Mouse (Mus musculus): ENCODE data around the gene Fcho2. TPM values are rescaled to one million over a fixed set of nuclear protein-coding genes. Genes with fewer than 3 reads are reported as not detected.
"Not testable (repeated sequence)": the region's sequence is repeated elsewhere in the genome, so short reads cannot be mapped to it uniquely, and the experiment has no call there.

Gene Fcho2
- polyA plus RNA-seq, 1 experiment: 7.8 TPM

- DNase-seq (ENCODE audit: low read depth in 1 of 2, low spot score in 2 of 2): no peak
- TF ChIP-seq POLR2A (IDR thresholded peaks at IDR 0.05; ENCODE audit: low read depth, low read length): no peak
- no peak for TF ChIP-seq CTCF (IDR thresholded peaks at IDR 0.05; ENCODE audit: extremely low read depth, insufficient read depth, insufficient read length, insufficient replicate concordance)
- no peak overlapping the region for H3K27ac ChIP-seq (ENCODE audit: insufficient read depth, low read length)
- H3K4me1 ChIP-seq (ENCODE audit: control insufficient read depth, insufficient read depth, insufficient read length): peaks cover 3% of the 10 kb centered on the region; the same call in 1 of the 2 replicates
- peaks cover 1% of the 10 kb centered on the region; the same call in 1 of the 2 replicates for H3K36me3 ChIP-seq (ENCODE audit: control insufficient read depth, insufficient read depth, low read length)
- H3K27me3 ChIP-seq (ENCODE audit: control insufficient read depth, insufficient read depth, low read length): no peaks in the 10 kb centered on the region
- H3K4me3 ChIP-seq (ENCODE audit: extremely low read depth, insufficient read depth, insufficient read length): no peak overlapping the region
- 67% methylated on average over 1 of the region's 1 CpGs for WGBS
Measured at GRCm38 (mm10) chr13:98834199-98834598, 18.9 kb upstream of the Fcho2 start.

GRCm38 (mm10) chr13:98832451-98833450, 17.5 kb upstream of the Fcho2 start:
- WGBS: 49% methylated on average over 10 of the region's 10 CpGs
- Histone ChIP-seq H3K4me3 (ENCODE audit: extremely low read depth, insufficient read depth, insufficient read length) (no peak overlapping the region), H3K27me3 (ENCODE audit: control insufficient read depth, insufficient read depth, low read length) (no peaks in the 10 kb centered on the region), H3K36me3 (ENCODE audit: control insufficient read depth, insufficient read depth, low read length) (no peaks in the 10 kb centered on the region), H3K4me1 (ENCODE audit: control insufficient read depth, insufficient read depth, insufficient read length) (peaks cover 3% of the 10 kb centered on the region; the same call in 1 of the 2 replicates), H3K27ac (ENCODE audit: insufficient read depth, low read length) (peak overlapping the region; percentile 50)
- peak in 1 of 2 experiments; percentile 35 for DNase-seq (ENCODE audit: low read depth in 1 of 2, low spot score in 2 of 2)
- TF ChIP-seq POLR2A (IDR thresholded peaks at IDR 0.05; ENCODE audit: low read depth, low read length) (no peak), CTCF (IDR thresholded peaks at IDR 0.05; ENCODE audit: extremely low read depth, insufficient read depth, insufficient read length, insufficient replicate concordance) (no peak)

- not testable (repeated sequence) for H3K4me1 ChIP-seq (ENCODE audit: control insufficient read depth, insufficient read depth, insufficient read length); H3K27me3 ChIP-seq (ENCODE audit: control insufficient read depth, insufficient read depth, low read length); H3K27ac ChIP-seq (ENCODE audit: insufficient read depth, low read length); H3K4me3 ChIP-seq (ENCODE audit: extremely low read depth, insufficient read depth, insufficient read length); DNase-seq (ENCODE audit: low read depth in 1 of 2, low spot score in 2 of 2); H3K36me3 ChIP-seq (ENCODE audit: control insufficient read depth, insufficient read depth, low read length)
- 95% methylated on average over 6 of the region's 6 CpGs for WGBS
Measured at GRCm38 (mm10) chr13:98829026-98829425, 13.8 kb upstream of the Fcho2 start.

- Histone ChIP-seq H3K27me3 (ENCODE audit: control insufficient read depth, insufficient read depth, low read length) (no peaks in the 10 kb centered on the region), H3K4me3 (ENCODE audit: extremely low read depth, insufficient read depth, insufficient read length) (no peak overlapping the region), H3K27ac (ENCODE audit: insufficient read depth, low read length) (no peak overlapping the region), H3K4me1 (ENCODE audit: control insufficient read depth, insufficient read depth, insufficient read length) (no peaks in the 10 kb centered on the region), H3K36me3 (ENCODE audit: control insufficient read depth, insufficient read depth, low read length) (no peaks in the 10 kb centered on the region)
- TF ChIP-seq POLR2A (IDR thresholded peaks at IDR 0.05; ENCODE audit: low read depth, low read length): no peak
- no peak for TF ChIP-seq CTCF (IDR thresholded peaks at IDR 0.05; ENCODE audit: extremely low read depth, insufficient read depth, insufficient read length, insufficient replicate concordance)
- 88% methylated on average over 4 of the region's 4 CpGs for WGBS
- no peak for DNase-seq (ENCODE audit: low read depth in 1 of 2, low spot score in 2 of 2)
Measured at GRCm38 (mm10) chr13:98825574-98825973, 10.3 kb upstream of the Fcho2 start.

- Histone ChIP-seq H3K27ac (ENCODE audit: insufficient read depth, low read length) (no peak overlapping the region), H3K4me1 (ENCODE audit: control insufficient read depth, insufficient read depth, insufficient read length) (no peaks in the 10 kb centered on the region; the same call in 1 of the 2 replicates), H3K4me3 (ENCODE audit: extremely low read depth, insufficient read depth, insufficient read length) (no peak overlapping the region), H3K27me3 (ENCODE audit: control insufficient read depth, insufficient read depth, low read length) (no peaks in the 10 kb centered on the region), H3K36me3 (ENCODE audit: control insufficient read depth, insufficient read depth, low read length) (no peaks in the 10 kb centered on the region)
- TF ChIP-seq CTCF (IDR thresholded peaks at IDR 0.05; ENCODE audit: extremely low read depth, insufficient read depth, insufficient read length, insufficient replicate concordance) (no peak), POLR2A (IDR thresholded peaks at IDR 0.05; ENCODE audit: low read depth, low read length) (no peak)
- 60% methylated on average over 2 of the region's 2 CpGs for WGBS
- DNase-seq (ENCODE audit: low read depth in 1 of 2, low spot score in 2 of 2): no peak
Measured at GRCm38 (mm10) chr13:98819094-98819493, 3.8 kb upstream of the Fcho2 start.

GRCm38 (mm10) chr13:98818205-98818604, 3.0 kb upstream of the Fcho2 start:
- no peak overlapping the region for H3K4me3 ChIP-seq (ENCODE audit: extremely low read depth, insufficient read depth, insufficient read length)
- no peaks in the 10 kb centered on the region for H3K36me3 ChIP-seq (ENCODE audit: control insufficient read depth, insufficient read depth, low read length)
- WGBS: 89% methylated on average over 4 of the region's 4 CpGs
- H3K4me1 ChIP-seq (ENCODE audit: control insufficient read depth, insufficient read depth, insufficient read length): peaks cover 2% of the 10 kb centered on the region; the same call in 1 of the 2 replicates
- TF ChIP-seq CTCF (IDR thresholded peaks at IDR 0.05; ENCODE audit: extremely low read depth, insufficient read depth, insufficient read length, insufficient replicate concordance): no peak
- no peak for TF ChIP-seq POLR2A (IDR thresholded peaks at IDR 0.05; ENCODE audit: low read depth, low read length)
- H3K27ac ChIP-seq (ENCODE audit: insufficient read depth, low read length): no peak overlapping the region
- no peak for DNase-seq (ENCODE audit: low read depth in 1 of 2, low spot score in 2 of 2)
- H3K27me3 ChIP-seq (ENCODE audit: control insufficient read depth, insufficient read depth, low read length): no peaks in the 10 kb centered on the region

- Histone ChIP-seq H3K4me1 (ENCODE audit: control insufficient read depth, insufficient read depth, insufficient read length) (peaks cover 2% of the 10 kb centered on the region; the same call in 1 of the 2 replicates), H3K4me3 (ENCODE audit: extremely low read depth, insufficient read depth, insufficient read length) (no peak overlapping the region), H3K27ac (ENCODE audit: insufficient read depth, low read length) (no peak overlapping the region), H3K27me3 (ENCODE audit: control insufficient read depth, insufficient read depth, low read length) (no peaks in the 10 kb centered on the region), H3K36me3 (ENCODE audit: control insufficient read depth, insufficient read depth, low read length) (no peaks in the 10 kb centered on the region)
- WGBS: 82% methylated on average over 4 of the region's 4 CpGs
- no peak for TF ChIP-seq CTCF (IDR thresholded peaks at IDR 0.05; ENCODE audit: extremely low read depth, insufficient read depth, insufficient read length, insufficient replicate concordance)
- no peak for TF ChIP-seq POLR2A (IDR thresholded peaks at IDR 0.05; ENCODE audit: low read depth, low read length)
- no peak for DNase-seq (ENCODE audit: low read depth in 1 of 2, low spot score in 2 of 2)
Measured at GRCm38 (mm10) chr13:98817766-98818165, 2.5 kb upstream of the Fcho2 start.

GRCm38 (mm10) chr13:98816981-98817660, 1.9 kb upstream of the Fcho2 start:
- not testable (repeated sequence) for DNase-seq (ENCODE audit: low read depth in 1 of 2, low spot score in 2 of 2); H3K27me3 ChIP-seq (ENCODE audit: control insufficient read depth, insufficient read depth, low read length); H3K27ac ChIP-seq (ENCODE audit: insufficient read depth, low read length); H3K4me1 ChIP-seq (ENCODE audit: control insufficient read depth, insufficient read depth, insufficient read length); H3K4me3 ChIP-seq (ENCODE audit: extremely low read depth, insufficient read depth, insufficient read length); H3K36me3 ChIP-seq (ENCODE audit: control insufficient read depth, insufficient read depth, low read length)
- WGBS: 52% methylated on average over 4 of the region's 4 CpGs
